Mouse (Mus musculus): ENCODE data around the gene St7. TPM values are rescaled to one million over a fixed set of nuclear protein-coding genes. Genes with fewer than 3 reads are reported as not detected.

Gene St7
- total RNA-seq, 2 experiments from 2014 or later = 27.0 to 27.4 TPM

- no peak for DNase-seq (ENCODE audit: low spot score in 2 of 2)
These were observed 13.2 kb downstream of the St7 start for GRCm38 (mm10) chr6:17705973-17706372.

- no peak for DNase-seq (ENCODE audit: low spot score in 2 of 2)
These were observed 26.2 kb downstream of the St7 start for GRCm38 (mm10) chr6:17718978-17719377.

GRCm38 (mm10) chr6:17719423-17719822 lies 26.7 kb downstream of the St7 start:
- no peak for DNase-seq (ENCODE audit: low spot score in 2 of 2)

GRCm38 (mm10) chr6:17720022-17720421 lies 27.3 kb downstream of the St7 start:
- no peak for DNase-seq (ENCODE audit: low spot score in 2 of 2)

GRCm38 (mm10) chr6:17721706-17722105 lies 29.0 kb downstream of the St7 start:
- DNase-seq (ENCODE audit: low spot score in 2 of 2) = no peak

- DNase-seq (ENCODE audit: low spot score in 2 of 2) = peak in 1 of 2 experiments; percentile 10
These were observed 33.2 kb downstream of the St7 start for GRCm38 (mm10) chr6:17725841-17726460.

- no peak for DNase-seq (ENCODE audit: low spot score in 2 of 2)
These were observed 34.5 kb downstream of the St7 start for GRCm38 (mm10) chr6:17727241-17727640.

GRCm38 (mm10) chr6:17727891-17728790 lies 35.4 kb downstream of the St7 start:
- DNase-seq (ENCODE audit: low spot score in 2 of 2) = no peak

- DNase-seq (ENCODE audit: low spot score in 2 of 2) = no peak
These were observed 37.4 kb downstream of the St7 start for GRCm38 (mm10) chr6:17730122-17730521.

- DNase-seq (ENCODE audit: low spot score in 2 of 2) = no peak
These were observed 39.0 kb downstream of the St7 start for GRCm38 (mm10) chr6:17731694-17732093.

GRCm38 (mm10) chr6:17733951-17734411 lies 41.2 kb downstream of the St7 start:
- no peak for DNase-seq (ENCODE audit: low spot score in 2 of 2)

GRCm38 (mm10) chr6:17737262-17737948 lies 44.7 kb downstream of the St7 start:
- DNase-seq (ENCODE audit: low spot score in 2 of 2) = no peak

- no peak for DNase-seq (ENCODE audit: low spot score in 2 of 2)
These were observed 47.4 kb downstream of the St7 start for GRCm38 (mm10) chr6:17740128-17740527.

GRCm38 (mm10) chr6:17741639-17742038 lies 48.9 kb downstream of the St7 start:
- DNase-seq (ENCODE audit: low spot score in 2 of 2) = no peak

GRCm38 (mm10) chr6:17742209-17742608 lies 49.5 kb downstream of the St7 start:
- DNase-seq (ENCODE audit: low spot score in 2 of 2) = no peak

- no peak for DNase-seq (ENCODE audit: low spot score in 2 of 2)
These were observed 50.6 kb downstream of the St7 start for GRCm38 (mm10) chr6:17743325-17743724.

- DNase-seq (ENCODE audit: low spot score in 2 of 2) = no peak
These were observed 55.0 kb downstream of the St7 start for GRCm38 (mm10) chr6:17747724-17748123.

GRCm38 (mm10) chr6:17748866-17749582 lies 56.3 kb downstream of the St7 start:
- peak in 1 of 2 experiments; percentile 11 for DNase-seq (ENCODE audit: low spot score in 2 of 2)

- no peak for DNase-seq (ENCODE audit: low spot score in 2 of 2)
These were observed 56.9 kb downstream of the St7 start for GRCm38 (mm10) chr6:17749596-17749995.

GRCm38 (mm10) chr6:17750041-17750660 lies 57.4 kb downstream of the St7 start:
- no peak for DNase-seq (ENCODE audit: low spot score in 2 of 2)

GRCm38 (mm10) chr6:17750957-17751356 lies 58.2 kb downstream of the St7 start:
- no peak for DNase-seq (ENCODE audit: low spot score in 2 of 2)
